Mouse (Mus musculus) CD8-positive naive resting alpha-beta T cell, adult 2 months (primary cell): Measurements from ENCODE around the gene Theg.

Source experiments
- DNase-seq, 2 experiments: peaks; one replicate each; pipeline ENCODE4 v3.0.0; 2022; ENCODE audit warnings: low read depth in 2 of 2, low spot score in 2 of 2

The Theg gene

DNA sequence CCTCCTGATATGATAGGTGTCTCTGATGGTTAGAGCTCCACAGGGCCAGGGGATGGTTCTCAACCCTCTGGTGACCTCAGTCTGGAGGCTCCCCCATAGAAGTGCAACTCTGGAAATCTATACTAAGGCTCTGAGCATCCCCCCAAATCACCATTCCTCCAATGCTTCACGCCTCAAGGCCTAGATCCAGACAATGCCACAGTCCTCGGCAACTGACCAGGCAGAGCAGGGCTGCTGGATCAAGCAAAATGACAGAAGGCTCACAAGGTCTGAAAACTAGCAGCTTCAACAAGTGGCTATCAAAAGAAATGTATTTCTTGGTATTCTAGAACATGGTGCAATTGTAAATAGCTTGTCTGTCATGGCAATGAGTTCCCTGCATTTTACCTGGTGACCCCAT is 49.4 kb downstream of the Theg start:
- DNase-seq: no peak

- DNase-seq: no peak
Observed at GRCm38 (mm10) chr10:79537271-79537670, 49.9 kb downstream of the Theg start.

DNA sequence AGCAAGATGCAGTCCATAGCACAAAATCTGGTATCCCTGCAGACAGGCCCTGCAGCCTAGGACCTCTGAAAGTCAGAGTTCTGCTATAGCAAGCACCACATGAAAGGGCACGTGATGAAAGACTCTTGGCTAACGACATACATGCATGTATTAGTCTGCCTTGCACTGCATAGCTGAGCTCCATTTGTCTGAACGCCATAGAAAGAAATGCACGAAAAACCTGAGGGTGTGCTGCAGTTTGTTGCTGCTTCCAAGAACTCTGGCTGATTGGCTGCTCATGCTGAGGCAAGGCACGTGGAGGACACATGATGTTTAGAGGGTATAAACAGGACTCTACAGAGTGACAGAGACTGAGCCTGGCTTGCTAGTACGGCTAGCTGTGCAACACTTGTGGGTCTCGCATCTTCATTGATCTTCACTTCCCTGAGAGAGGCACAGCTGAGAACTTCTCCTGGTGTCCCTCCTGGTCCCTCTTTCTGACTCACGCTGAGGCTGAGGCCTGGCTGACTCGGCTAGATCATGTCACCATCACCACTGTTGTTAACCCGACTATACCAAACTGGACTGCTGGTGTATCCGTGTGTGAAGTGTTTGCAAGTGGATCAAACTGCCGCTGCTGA is 50.6 kb downstream of the Theg start:
- DNase-seq: no peak

GRCm38 (mm10) chr10:79535431-79535830 is 51.7 kb downstream of the Theg start:
- no peak for DNase-seq

DNA sequence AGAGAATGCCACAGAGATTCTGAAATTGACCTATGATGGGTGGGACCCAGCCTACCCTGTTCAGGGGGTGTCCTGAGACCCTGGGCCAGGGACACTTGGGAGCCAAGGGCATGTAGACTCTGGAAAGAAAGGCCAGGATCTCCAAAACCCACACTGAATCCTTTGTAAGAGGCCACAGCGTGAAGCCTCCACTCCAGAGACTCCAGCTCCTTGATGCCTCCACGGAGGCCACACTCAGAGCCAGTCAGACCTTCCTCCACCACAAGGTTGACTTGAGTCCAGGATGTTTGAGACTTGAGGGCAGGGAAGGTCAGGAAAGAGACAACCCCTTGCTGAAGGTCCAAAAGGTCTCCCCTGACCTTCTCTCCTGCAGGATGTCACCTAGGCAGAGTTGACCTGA is 52.7 kb downstream of the Theg start:
- no peak for DNase-seq

GRCm38 (mm10) chr10:79533126-79533911 is 53.8 kb downstream of the Theg start, which contains the start of gene Plpp2:
TSS of gene Plpp2 (minus strand) at chr10:79533796.
- peak in 1 of 2 experiments; percentile 18 for DNase-seq

DNA sequence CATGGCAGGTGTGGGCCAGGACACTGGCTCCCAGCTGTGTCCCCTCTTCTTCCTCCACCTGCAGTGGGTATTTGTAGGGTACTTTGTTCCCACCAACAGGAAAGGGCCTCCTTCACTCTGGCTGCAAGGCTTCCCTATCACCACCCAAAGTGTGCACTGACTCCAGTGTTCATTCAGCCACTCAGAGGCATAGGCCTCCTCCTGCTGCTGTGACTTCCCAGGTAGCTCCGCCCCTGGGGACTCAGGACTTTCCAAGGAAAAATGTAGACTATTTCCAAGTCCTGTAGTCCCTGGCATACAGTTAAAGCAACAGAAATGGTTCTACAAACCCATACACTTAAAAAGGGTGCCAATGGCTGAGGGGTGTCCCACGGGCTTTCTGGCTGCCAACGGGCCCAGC is 54.5 kb downstream of the Theg start:
- DNase-seq: no peak

GRCm38 (mm10) chr10:79531593-79531992 is 55.5 kb downstream of the Theg start:
- DNase-seq: no peak

DNA sequence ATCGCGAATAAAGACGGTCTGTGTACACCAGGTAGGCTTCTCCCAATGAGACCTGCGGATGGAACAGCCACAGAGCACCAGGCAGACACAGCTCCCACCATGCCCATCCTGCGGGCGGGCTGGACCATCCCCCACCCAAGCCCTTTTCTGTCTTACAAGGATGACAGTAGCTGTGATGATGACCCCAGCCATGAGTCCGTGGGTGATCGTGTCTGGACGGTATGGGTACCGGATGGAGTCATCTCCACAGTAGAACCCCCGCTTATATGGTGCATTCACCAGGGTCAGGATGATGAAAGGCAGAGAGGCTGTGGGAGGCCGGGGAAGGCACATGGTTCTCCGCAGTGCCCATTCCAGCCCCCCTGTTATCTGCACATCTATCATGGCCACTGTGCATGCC is 56.4 kb downstream of the Theg start:
- no peak for DNase-seq

DNA sequence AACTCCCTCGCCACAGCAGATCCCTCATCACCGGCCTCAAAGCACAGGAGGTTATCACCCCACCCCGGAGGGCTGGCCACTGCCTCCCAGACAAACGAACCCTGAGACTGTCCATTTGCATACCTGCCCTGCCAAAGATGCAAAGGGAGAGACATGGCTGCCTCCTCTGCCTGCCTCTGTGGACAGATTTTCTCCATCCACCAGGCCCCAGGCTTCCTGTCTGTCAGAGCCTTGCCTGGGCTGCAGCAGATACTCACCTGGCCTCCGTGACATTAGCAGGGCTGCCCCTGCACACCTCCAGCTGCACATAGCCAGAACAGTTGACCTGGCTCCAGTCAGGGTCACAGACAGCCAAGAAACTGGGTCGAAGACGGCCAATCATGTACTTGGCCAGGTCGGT is 56.9 kb downstream of the Theg start:
- DNase-seq: no peak

GRCm38 (mm10) chr10:79528081-79528480 is 59.0 kb downstream of the Theg start:
- DNase-seq: no peak

- no peak for DNase-seq
Observed at GRCm38 (mm10) chr10:79527453-79527845, 59.7 kb downstream of the Theg start.

DNA sequence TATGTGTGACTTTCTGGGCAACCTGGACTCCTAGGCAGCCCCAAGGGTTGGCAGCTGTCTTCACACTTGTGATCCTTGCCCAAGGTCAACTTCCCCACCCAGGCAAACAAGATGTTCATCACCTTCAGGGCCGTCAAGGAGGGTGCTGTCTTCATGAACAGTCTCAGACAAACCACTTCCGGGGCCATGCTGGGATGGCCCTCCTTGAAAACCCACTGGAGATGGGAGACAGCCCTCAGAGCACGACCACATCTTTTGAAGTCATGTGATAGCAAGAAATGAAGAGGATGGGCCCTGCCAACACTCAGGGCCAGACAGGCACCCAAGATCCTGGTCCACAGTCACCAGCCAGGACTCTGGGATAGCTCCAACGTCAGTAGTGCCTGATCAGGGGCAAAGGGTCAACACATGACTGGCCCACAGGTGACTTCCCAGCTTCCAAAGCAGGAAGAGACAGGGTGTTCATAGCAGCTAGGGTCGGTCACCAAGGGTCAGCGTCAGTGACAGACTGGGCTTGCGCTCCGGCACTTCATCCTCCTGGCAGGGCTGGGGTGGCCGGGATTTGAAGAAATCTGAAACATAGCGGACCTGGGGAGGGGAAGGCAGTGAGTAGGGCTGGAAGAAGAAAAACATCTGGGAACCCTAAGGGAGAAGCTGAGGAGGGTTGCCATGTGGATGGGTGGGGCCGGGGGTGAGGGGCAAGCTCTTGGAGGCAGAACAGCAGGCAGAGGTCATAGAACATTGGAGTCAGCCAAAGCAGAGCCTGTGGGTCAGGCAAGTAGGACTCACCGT is 60.3 kb downstream of the Theg start:
- no peak for DNase-seq
